Mouse (Mus musculus) mouse trophoblast stem cell (cell line): ENCODE data around the gene Abcb1b.
"Not testable (repeated sequence)": the region's sequence is repeated elsewhere in the genome, so short reads cannot be mapped to it uniquely, and the experiment has no call there.

Experiments
- in situ Hi-C, 2 experiments: fragments of 300-500 bp; cut with MseI, MboI; formaldehyde crosslinking; loops; 2 replicates in 1 of 2; 3 replicates in 1 of 2; pipeline ENCODE4 v1.15.1; 2025

Gene Abcb1b

GRCm38 (mm10) chr5:8863580-8864337 is 65.8 kb downstream of the Abcb1b start:
- in situ Hi-C loops: no loop called here

- in situ Hi-C loops: not testable (repeated sequence)
Measured at GRCm38 (mm10) chr5:8865630-8866029, 67.7 kb downstream of the Abcb1b start.

GRCm38 (mm10) chr5:8866366-8866765 is 68.4 kb downstream of the Abcb1b start:
- in situ Hi-C loops: no loop called here

- in situ Hi-C loops: no loop called here
Measured at GRCm38 (mm10) chr5:8868019-8868418, 70.1 kb downstream of the Abcb1b start.

- in situ Hi-C loops: no loop called here
Measured at GRCm38 (mm10) chr5:8872979-8873915, 75.3 kb downstream of the Abcb1b start.

GRCm38 (mm10) chr5:8877086-8877485 is 79.1 kb downstream of the Abcb1b start:
- in situ Hi-C loops: no loop called here

GRCm38 (mm10) chr5:8877800-8878199 is 79.9 kb downstream of the Abcb1b start:
- in situ Hi-C loops: no loop called here

- in situ Hi-C loops: no loop called here
Measured at GRCm38 (mm10) chr5:8885837-8886236, 87.9 kb downstream of the Abcb1b start.

- in situ Hi-C loops: no loop called here
Measured at GRCm38 (mm10) chr5:8893300-8894103, 95.6 kb downstream of the Abcb1b start, which contains the start of gene Abcb4. Abcb4 (plus strand) TSS chr5:8893717.

- in situ Hi-C loops: no loop called here
Measured at GRCm38 (mm10) chr5:8894104-8894425, 96.1 kb downstream of the Abcb1b start.

- in situ Hi-C loops: no loop called here
Measured at GRCm38 (mm10) chr5:8894641-8895490, 96.9 kb downstream of the Abcb1b start.

- in situ Hi-C loops: no loop called here
Measured at GRCm38 (mm10) chr5:8896198-8896597, 98.3 kb downstream of the Abcb1b start.

GRCm38 (mm10) chr5:8898246-8898645 is 100.3 kb downstream of the Abcb1b start:
- in situ Hi-C loops: no loop called here

- in situ Hi-C loops: no loop called here
Measured at GRCm38 (mm10) chr5:8901001-8901400, 103.1 kb downstream of the Abcb1b start.

GRCm38 (mm10) chr5:8902141-8902817 is 104.3 kb downstream of the Abcb1b start:
- in situ Hi-C loops: no loop called here

GRCm38 (mm10) chr5:8904539-8904938 is 106.6 kb downstream of the Abcb1b start:
- in situ Hi-C loops: no loop called here

GRCm38 (mm10) chr5:8911567-8912198 is 113.7 kb downstream of the Abcb1b start:
- in situ Hi-C loops: no loop called here
